Mouse (Mus musculus) small intestine, adult 2 months (tissue): ENCODE data around the gene Tnfaip8l1.

Experiments used
- CTCF ChIP-seq: fragments of 200-500 bp; IDR thresholded peaks from 2 replicates; pipeline ENCODE4 v1.5.1; 2012; ENCODE audit warnings: low read depth, mild to moderate bottlenecking, control low read depth, inconsistent platforms, low read length, moderate library complexity, mixed read lengths; ENCODE audit not compliant: insufficient replicate concordance, insufficient read length; ENCODE audit errors: extremely low read depth
- POLR2A ChIP-seq: fragments of 200-500 bp; IDR thresholded peaks from 2 replicates; pipeline ENCODE4 v1.6.1; 2012; ENCODE audit warnings: low read depth, mild to moderate bottlenecking, control low read depth, inconsistent platforms, low read length, moderate library complexity

- TF ChIP-seq POLR2A: no peak
- TF ChIP-seq CTCF: no peak
Observed at GRCm38 (mm10) chr17:56219251-56219650, 57.0 kb downstream of the Tnfaip8l1 start.
